Mouse (Mus musculus) adrenal gland, postnatal 10 days (tissue): ENCODE measurements around the gene Cmc4. TPM values are rescaled to one million over a fixed set of nuclear protein-coding genes. Genes with fewer than 3 reads are reported as not detected.
A peak's percentile ranks its signal among the peaks of the same experiment; 100 is the strongest.

ENCODE experiments used
- DNase-seq: peaks from one replicate; pipeline ENCODE4 v3.0.0; 2021; ENCODE audit warnings: mixed read lengths
- long read RNA-seq, 2 experiments: library from polyadenylated mRNA; stranded (forward); transcript quantifications; one replicate each; pipeline ENCODE4 v2.0.0; 2021
- total RNA-seq, 2 experiments: library from RNA; stranded (reverse); gene quantifications; 2 replicates each; pipeline ENCODE4 v1.2.3; 2021

Gene Cmc4
- 10 to 100 TPM in 1 of 2 experiments, 1 to 10 TPM in 1; 8.5 to 12.3 TPM for total RNA-seq
- long read RNA-seq, experiment 1, partial matches to known transcripts: 0 of 7 reads
- long read RNA-seq, experiment 1, other reads (novel, unspliced or antisense): 1 of 7 reads
- long read RNA-seq, experiment 2, partial matches to known transcripts: 0 of 7 reads
- long read RNA-seq, experiment 2, other reads (novel, unspliced or antisense): 0 of 7 reads

GRCm38 (mm10) chrX:75415936-75416785 is at the start of gene Cmc4, which contains the start of the genes Mtcp1 and Brcc3:
TSS of gene Cmc4 (minus strand) at chrX:75416584.
TSS of gene Mtcp1 (minus strand) at chrX:75416588.
TSS of gene Brcc3 (plus strand) at chrX:75416628.
- DNase-seq: peak; percentile 90

GRCm38 (mm10) chrX:75454597-75454996 is 38.2 kb upstream of the Cmc4 start:
- DNase-seq: no peak

GRCm38 (mm10) chrX:75409711-75410110 is 6.7 kb downstream of the Cmc4 start:
- no peak for DNase-seq

GRCm38 (mm10) chrX:75403350-75403749 is 13.0 kb downstream of the Cmc4 start:
- DNase-seq: no peak

- no peak for DNase-seq
These were observed 13.7 kb downstream of the Cmc4 start for GRCm38 (mm10) chrX:75402668-75403067.

GRCm38 (mm10) chrX:75399471-75399870 is 16.9 kb downstream of the Cmc4 start:
- no peak for DNase-seq

- DNase-seq: peak; percentile 85
These were observed 34.1 kb downstream of the Cmc4 start, which contains the start of the genes Fundc2 and F8 for GRCm38 (mm10) chrX:75382195-75382771. TSS of gene Fundc2 (plus strand) at chrX:75382399. TSS of gene F8 (minus strand) at chrX:75382615.

GRCm38 (mm10) chrX:75381699-75382098 is 34.7 kb downstream of the Cmc4 start:
- DNase-seq: no peak

- DNase-seq: no peak
These were observed 35.2 kb downstream of the Cmc4 start for GRCm38 (mm10) chrX:75381176-75381575.

GRCm38 (mm10) chrX:75376815-75377214 is 39.6 kb downstream of the Cmc4 start:
- DNase-seq: no peak

GRCm38 (mm10) chrX:75372666-75373425 is 43.5 kb downstream of the Cmc4 start:
- peak; percentile 10 for DNase-seq

- peak; percentile 49 for DNase-seq
These were observed 46.2 kb downstream of the Cmc4 start for GRCm38 (mm10) chrX:75370197-75370596.

Other genes starting within 250 kb of the Cmc4 start
- 100 to 1,000 TPM in 1 of 2 experiments, 10 to 100 TPM in 1; 94.7 to 104 TPM for gene Fundc2, start 34.2 kb downstream of the Cmc4 start, total RNA-seq
- 1 to 10 TPM; 6.6 to 6.9 TPM for gene F8, start 34.0 kb downstream of the Cmc4 start, total RNA-seq
- gene Mtcp1, start within 50 bp of the Cmc4 start, total RNA-seq: 10 to 100 TPM in 1 of 2 experiments, 1 to 10 TPM in 1; 6.1 to 11.4 TPM
- 10 to 100 TPM; 22.6 to 29.7 TPM for gene Brcc3, start within 50 bp of the Cmc4 start, total RNA-seq
- gene Vbp1, start 97.7 kb upstream of the Cmc4 start, total RNA-seq: 10 to 100 TPM; 41.0 to 47.3 TPM
- 1 to 10 TPM; 1.4 to 2.2 TPM for gene Rab39b, start 161.6 kb upstream of the Cmc4 start, total RNA-seq